Mouse (Mus musculus) midbrain, embryonic 10.5 days (tissue): ENCODE measurements at regions not wholly inside any gene's neighbourhood (a gene's known extent, or its start where the extent isn't known, plus 50 kb on each side); places are given as distances from the start of the nearest gene placed in this dataset.
"Not testable (repeated sequence)": the region's sequence is repeated elsewhere in the genome, so short reads cannot be mapped to it uniquely, and the experiment has no call there.

Experiments
- DNase-seq: peaks from one replicate; pipeline ENCODE4 v3.0.0-alpha.2; 2017; ENCODE audit warnings: low spot score
- H3K27ac ChIP-seq: fragments of 300-500 bp; sonication (generic); replicated peaks from 2 replicates; pipeline ENCODE4 v1.5.1; 2016; ENCODE audit warnings: mild to moderate bottlenecking
- H3K27me3 ChIP-seq: fragments of 300-500 bp; sonication (generic); 2 replicates; pipeline ENCODE4 v1.6.1; 2016; ENCODE audit warnings: low read depth, mild to moderate bottlenecking; ENCODE audit not compliant: poor library complexity, severe bottlenecking
- H3K36me3 ChIP-seq: fragments of 300-500 bp; sonication (generic); 2 replicates; pipeline ENCODE4 v1.6.1; 2016; ENCODE audit warnings: mild to moderate bottlenecking, moderate library complexity
- H3K4me1 ChIP-seq: fragments of 300-500 bp; sonication (generic); 2 replicates; pipeline ENCODE4 v1.6.1; 2016
- H3K4me3 ChIP-seq: fragments of 300-500 bp; sonication (generic); 2 replicates; pipeline ENCODE4 v1.5.1; 2016; ENCODE audit warnings: mild to moderate bottlenecking, moderate library complexity
- H3K9me3 ChIP-seq: fragments of 300-500 bp; sonication (generic); replicated peaks from 2 replicates; pipeline ENCODE4 v1.6.1; 2016; ENCODE audit warnings: mild to moderate bottlenecking
- WGBS: fragments of 180-500 bp; shearing (Covaris S2); methylation state at CpG from one replicate; pipeline ENCODE4 v1.1.7; 2016; 5-methylcytosine and 5-hydroxymethylcytosine counted together

GRCm38 (mm10) chr12:25475180-25475758, 378.3 kb upstream of the Id2 start:
- Histone ChIP-seq H3K4me1 (peaks cover 19% of the 10 kb centered on the region), H3K27me3 (no peaks in the 10 kb centered on the region), H3K4me3 (peak overlapping the region; percentile 40), H3K9me3 (no peaks in the 10 kb centered on the region), H3K36me3 (no peaks in the 10 kb centered on the region), H3K27ac (peak overlapping the region; percentile 79)
- WGBS: 11% methylated on average over 10 of the region's 10 CpGs
- peak; percentile 62 for DNase-seq

- Histone ChIP-seq H3K4me3 (no peak overlapping the region), H3K9me3 (no peaks in the 10 kb centered on the region), H3K27ac (no peak overlapping the region), H3K36me3 (no peaks in the 10 kb centered on the region), H3K4me1 (no peaks in the 10 kb centered on the region), H3K27me3 (no peaks in the 10 kb centered on the region)
- DNase-seq: no peak
- WGBS: 89% methylated on average over 10 of the region's 10 CpGs
Measured at GRCm38 (mm10) chr12:25469181-25469580, 372.2 kb upstream of the Id2 start.

- Histone ChIP-seq H3K9me3 (no peaks in the 10 kb centered on the region), H3K27ac (no peak overlapping the region), H3K36me3 (no peaks in the 10 kb centered on the region), H3K4me1 (no peaks in the 10 kb centered on the region), H3K4me3 (no peak overlapping the region), H3K27me3 (no peaks in the 10 kb centered on the region)
- WGBS: 77% methylated on average over 12 of the region's 12 CpGs
- DNase-seq: no peak
Measured at GRCm38 (mm10) chr12:25467789-25468188, 370.8 kb upstream of the Id2 start.

DNA sequence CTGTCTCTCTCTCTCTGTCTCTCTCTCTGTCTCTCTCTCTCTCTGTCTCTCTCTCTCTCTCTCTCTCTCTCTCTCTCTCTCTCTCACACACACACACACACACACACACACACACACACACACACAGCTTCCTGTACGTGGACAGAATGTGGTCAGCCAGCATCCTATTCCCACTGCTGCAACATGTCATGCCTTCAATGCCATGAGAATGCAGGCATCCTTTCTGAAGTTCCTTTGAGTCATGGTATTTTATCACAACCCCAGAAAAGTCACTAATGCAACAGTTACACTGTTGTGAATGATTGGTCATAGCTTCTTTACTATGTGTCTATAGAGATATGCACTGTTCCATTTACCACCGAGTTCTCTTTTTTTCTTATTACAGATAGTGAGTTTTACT, 365.8 kb upstream of the Id2 start:
- not testable (repeated sequence) for H3K4me3 ChIP-seq, H3K4me1 ChIP-seq, H3K27me3 ChIP-seq, H3K9me3 ChIP-seq, H3K27ac ChIP-seq, H3K36me3 ChIP-seq, DNase-seq
- 91% methylated on average over 2 of the region's 2 CpGs for WGBS

GRCm38 (mm10) chr12:25455281-25455989, 358.5 kb upstream of the Id2 start:
- peaks cover 11% of the 10 kb centered on the region for H3K4me1 ChIP-seq
- H3K27ac ChIP-seq: no peak overlapping the region
- DNase-seq: no peak
- no peak overlapping the region for H3K4me3 ChIP-seq
- H3K36me3 ChIP-seq: no peaks in the 10 kb centered on the region
- no peaks in the 10 kb centered on the region for H3K9me3 ChIP-seq
- H3K27me3 ChIP-seq: no peaks in the 10 kb centered on the region
- WGBS: 94% methylated on average over 7 of the region's 7 CpGs

DNA sequence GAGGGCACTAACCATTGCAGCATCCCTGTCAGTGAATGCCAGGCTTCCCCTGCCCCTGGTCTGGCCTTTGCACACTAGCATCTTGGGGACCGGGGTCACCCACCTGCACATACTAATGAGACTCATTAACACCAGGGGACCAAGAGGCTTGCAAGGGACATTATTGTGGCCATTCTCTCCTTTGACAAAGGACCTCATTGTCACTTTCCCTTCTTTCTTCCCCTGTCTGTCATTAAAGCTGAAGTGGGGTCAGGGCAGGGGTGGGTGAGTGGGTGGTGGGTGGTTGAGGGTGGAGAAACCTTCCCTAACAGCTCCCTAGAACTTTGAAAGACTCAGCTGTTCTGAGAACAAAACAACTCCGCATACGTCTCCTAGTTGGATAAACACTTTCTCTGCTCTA, 356.4 kb upstream of the Id2 start:
- peaks cover 11% of the 10 kb centered on the region for H3K4me1 ChIP-seq
- H3K27ac ChIP-seq: 0 out of 2 replicates have a peak overlapping the region, but pooled peaks have one; percentile 4
- 40% methylated on average over 3 of the region's 3 CpGs for WGBS
- no peaks in the 10 kb centered on the region for H3K27me3 ChIP-seq
- H3K36me3 ChIP-seq: no peaks in the 10 kb centered on the region
- no peak for DNase-seq
- no peak overlapping the region for H3K4me3 ChIP-seq
- H3K9me3 ChIP-seq: no peaks in the 10 kb centered on the region

- Histone ChIP-seq H3K4me3 (no peak overlapping the region), H3K27me3 (no peaks in the 10 kb centered on the region), H3K4me1 (peaks cover 11% of the 10 kb centered on the region), H3K9me3 (no peaks in the 10 kb centered on the region), H3K36me3 (no peaks in the 10 kb centered on the region), H3K27ac (no peak overlapping the region)
- DNase-seq: no peak
- 84% methylated on average over 2 of the region's 2 CpGs for WGBS
Measured at GRCm38 (mm10) chr12:25451156-25451555, 354.2 kb upstream of the Id2 start.

- no peak overlapping the region for H3K4me3 ChIP-seq
- H3K36me3 ChIP-seq: no peaks in the 10 kb centered on the region
- no peaks in the 10 kb centered on the region for H3K9me3 ChIP-seq
- no peaks in the 10 kb centered on the region for H3K4me1 ChIP-seq
- 82% methylated on average over 2 of the region's 2 CpGs for WGBS
- H3K27me3 ChIP-seq: no peaks in the 10 kb centered on the region
- no peak for DNase-seq
- no peak overlapping the region for H3K27ac ChIP-seq
Measured at GRCm38 (mm10) chr12:25444355-25444754, 347.4 kb upstream of the Id2 start.

DNA sequence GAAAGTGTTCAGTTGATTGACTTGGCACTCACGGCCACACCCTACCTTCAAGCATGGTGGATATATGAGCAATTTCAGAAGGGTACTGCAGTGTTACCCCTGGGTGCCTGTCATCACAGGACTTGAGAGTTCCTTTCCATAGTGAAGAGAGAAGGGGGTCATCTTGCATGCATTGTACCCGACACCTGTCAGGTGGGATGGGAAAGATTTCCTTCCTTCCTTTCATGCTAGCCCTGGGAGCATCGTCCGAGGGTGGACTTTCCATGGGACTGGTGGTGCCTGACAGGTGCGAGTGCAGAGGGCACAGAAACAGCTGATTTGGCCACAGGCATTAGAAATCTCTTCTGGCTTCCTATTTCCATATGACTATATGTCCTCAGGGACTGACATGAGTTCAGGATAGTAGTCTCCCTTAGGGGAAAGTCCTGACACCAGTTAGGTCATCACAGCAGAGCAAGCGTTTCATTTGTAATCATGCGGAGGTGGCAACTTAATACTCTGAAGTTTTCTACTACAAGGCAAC, 342.1 kb upstream of the Id2 start:
- no peak overlapping the region for H3K27ac ChIP-seq
- no peaks in the 10 kb centered on the region for H3K9me3 ChIP-seq
- no peaks in the 10 kb centered on the region for H3K27me3 ChIP-seq
- H3K36me3 ChIP-seq: no peaks in the 10 kb centered on the region
- 93% methylated on average over 7 of the region's 7 CpGs for WGBS
- no peak for DNase-seq
- H3K4me3 ChIP-seq: no peak overlapping the region
- H3K4me1 ChIP-seq: peaks cover 5% of the 10 kb centered on the region

DNA sequence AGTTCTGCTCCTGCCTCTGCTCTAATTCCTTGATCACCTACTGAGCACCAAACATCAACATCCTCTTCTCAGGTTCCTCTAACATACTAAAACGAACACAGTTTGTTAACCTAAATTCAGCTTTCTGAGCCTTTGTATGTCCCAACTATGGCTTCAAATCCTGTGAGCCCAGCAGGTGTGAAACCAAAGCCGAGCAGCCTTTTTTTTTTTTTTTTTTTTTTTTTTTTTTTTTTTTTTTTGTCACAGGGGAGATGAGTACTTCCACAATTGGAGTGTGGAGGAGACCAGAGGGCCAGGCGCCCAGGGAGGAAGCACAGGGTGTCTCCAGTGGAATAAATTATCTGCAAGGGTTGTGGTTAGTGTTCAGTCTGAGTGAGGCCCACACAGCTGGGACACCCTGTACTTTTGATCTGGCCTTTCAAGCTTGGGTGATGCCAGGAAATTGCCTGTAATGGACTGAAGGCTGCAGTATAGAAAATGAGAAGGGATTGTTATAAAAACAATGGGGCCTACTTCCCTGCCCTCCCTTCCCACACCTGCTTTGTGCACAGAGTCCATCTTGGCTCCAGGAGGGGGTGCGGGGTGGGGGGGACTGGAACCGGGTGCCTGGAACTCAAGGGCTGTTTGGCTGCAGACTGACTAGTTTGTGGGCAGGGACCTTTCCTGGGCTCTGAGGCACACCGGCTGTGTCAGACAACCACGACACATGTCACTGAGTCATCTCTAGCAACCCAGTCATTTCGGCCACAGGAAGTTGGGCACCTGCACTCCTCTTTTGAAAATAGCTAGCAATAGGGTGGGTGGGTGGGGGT, 341.5 kb upstream of the Id2 start:
- no peaks in the 10 kb centered on the region for H3K36me3 ChIP-seq
- no peaks in the 10 kb centered on the region for H3K27me3 ChIP-seq
- peaks cover 5% of the 10 kb centered on the region for H3K4me1 ChIP-seq
- H3K27ac ChIP-seq: no peak overlapping the region
- 58% methylated on average over 8 of the region's 8 CpGs for WGBS
- no peak overlapping the region for H3K4me3 ChIP-seq
- no peaks in the 10 kb centered on the region for H3K9me3 ChIP-seq
- DNase-seq: no peak

DNA sequence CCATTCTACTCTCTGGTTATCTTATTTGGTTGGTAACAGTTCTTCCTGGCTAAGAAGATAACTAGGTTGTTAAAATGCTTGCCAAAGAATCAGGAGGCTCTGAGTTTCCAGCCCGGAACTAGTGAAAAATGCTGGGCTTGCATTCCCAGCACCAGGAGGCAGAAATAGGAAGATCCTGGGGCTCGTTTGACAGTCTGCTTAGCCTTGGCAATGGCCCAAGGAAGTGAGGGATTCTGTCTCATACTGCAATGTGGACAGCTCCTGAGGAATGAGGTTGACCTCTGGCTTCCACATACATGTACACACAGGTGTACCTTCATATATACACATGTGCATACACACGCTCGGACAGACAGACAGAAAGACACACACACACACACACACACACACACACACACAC, 340.6 kb upstream of the Id2 start:
- no peak overlapping the region for H3K4me3 ChIP-seq
- H3K9me3 ChIP-seq: no peaks in the 10 kb centered on the region
- DNase-seq: no peak
- peaks cover 5% of the 10 kb centered on the region for H3K4me1 ChIP-seq
- H3K27ac ChIP-seq: no peak overlapping the region
- no peaks in the 10 kb centered on the region for H3K27me3 ChIP-seq
- 88% methylated on average over 4 of the region's 4 CpGs for WGBS
- H3K36me3 ChIP-seq: no peaks in the 10 kb centered on the region

DNA sequence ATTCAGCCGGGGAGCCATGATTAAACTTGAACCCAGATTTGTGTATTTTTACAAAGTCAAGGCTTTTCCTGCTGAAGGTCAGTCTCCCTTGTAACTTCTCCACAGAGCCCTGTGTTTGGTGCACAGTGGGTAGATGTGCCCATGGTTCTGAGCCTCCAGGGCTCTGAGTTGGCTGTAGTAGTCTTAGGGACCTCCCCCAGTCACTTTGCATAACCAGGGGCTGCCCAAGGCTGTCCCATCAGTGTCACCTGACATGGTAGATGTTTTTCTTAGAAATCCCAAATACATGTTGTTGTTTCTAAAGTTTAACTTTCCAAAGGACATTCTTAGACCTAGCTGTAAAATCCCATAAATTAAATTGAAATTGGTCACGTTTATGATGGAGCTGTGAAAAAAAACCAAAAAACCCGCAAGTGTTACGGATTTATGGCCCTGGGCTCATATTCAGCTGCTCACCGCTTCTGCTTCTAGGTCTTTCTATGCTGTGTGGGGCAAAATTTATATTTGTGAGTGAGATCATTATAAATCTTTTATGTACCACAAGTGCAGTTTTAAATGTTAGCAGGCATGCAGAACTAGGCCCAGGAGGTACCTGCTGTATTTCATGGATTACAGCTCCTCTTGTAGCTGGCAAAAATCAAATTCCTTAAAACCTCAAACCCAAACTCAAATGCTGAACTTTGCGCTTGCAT, 339.4 kb upstream of the Id2 start:
- 94% methylated on average over 6 of the region's 6 CpGs for WGBS
- DNase-seq: no peak
- no peaks in the 10 kb centered on the region for H3K27me3 ChIP-seq
- no peak overlapping the region for H3K27ac ChIP-seq
- no peaks in the 10 kb centered on the region for H3K36me3 ChIP-seq
- H3K4me1 ChIP-seq: peaks cover 5% of the 10 kb centered on the region
- H3K9me3 ChIP-seq: no peaks in the 10 kb centered on the region
- H3K4me3 ChIP-seq: no peak overlapping the region
